8 mouse cellular contexts compared by ENCODE assay signal in genomic region chr3:55461685-55462655, GRCm38 (mm10). TPM values are rescaled to one million over a fixed set of nuclear protein-coding genes. Genes with fewer than 3 reads are reported as not detected.
DNase-seq lines count a peak whose midpoint lies in the region; ATAC-seq and TF ChIP-seq lines count a peak whose summit lies in the region.
"Had no signal": no experiment of that assay in that cellular context is flagged by ENCODE, and none has a peak within 500 bp of the region (broad histone marks: within the 10 kb centered on the region; RNA-seq: fewer than 3 reads in every experiment).

No protein-coding gene starts in this region.

- no peak overlapping the region for H3K27ac ChIP-seq in testis, adult 2 months (ENCODE audit: control insufficient read depth, insufficient read depth, low read depth, low read length)
- peak overlapping the region; percentile 78 for H3K27ac ChIP-seq in forebrain, embryonic 15.5 days (replicated peaks)
- peak overlapping the region; percentile 85 for H3K27ac ChIP-seq in midbrain, embryonic 14.5 days (replicated peaks; ENCODE audit: low read depth, low read length)

- H3K36me3 ChIP-seq in testis, adult 2 months (ENCODE audit: control insufficient read depth, insufficient read depth, low read length), result no peaks in the 10 kb centered on the region
- peaks cover 9% of the 10 kb centered on the region; the same call in 1 of the 2 replicates for H3K36me3 ChIP-seq in forebrain, embryonic 15.5 days
- H3K36me3 ChIP-seq in midbrain, embryonic 14.5 days (ENCODE audit: control insufficient read depth, insufficient read depth, low read length), result no peaks in the 10 kb centered on the region

- no peak for DNase-seq in testis, postnatal 14 days (ENCODE audit: low spot score)
- peak; percentile 86 for DNase-seq in cerebellum, adult 11-12 months
- peak; percentile 87 to 90 for DNase-seq in layer of hippocampus, adult 18-20 months (ENCODE audit: low spot score in 2 of 2)
- DNase-seq in midbrain, embryonic 14.5 days, result peak; percentile 90
- peak; percentile 27 for DNase-seq in thymus, postnatal 0 days (ENCODE audit: low spot score)

- H3K9me3 ChIP-seq in forebrain, embryonic 15.5 days, result 0 out of 2 replicates have a peak, but pooled peaks cover 2% of the 10 kb centered on the region
- no peaks in the 10 kb centered on the region for H3K9me3 ChIP-seq in midbrain, embryonic 14.5 days (ENCODE audit: control insufficient read depth, low read length)

- no peaks in the 10 kb centered on the region for H3K27me3 ChIP-seq in testis, adult 2 months (ENCODE audit: control insufficient read depth, insufficient read depth, low read length)
- H3K27me3 ChIP-seq in forebrain, embryonic 15.5 days, result no peaks in the 10 kb centered on the region
- H3K27me3 ChIP-seq in midbrain, embryonic 14.5 days (ENCODE audit: control insufficient read depth, insufficient read depth, low read length), result no peaks in the 10 kb centered on the region

- H3K4me2 ChIP-seq in forebrain, embryonic 15.5 days (replicated peaks), result peak overlapping the region; percentile 50
- peak overlapping the region; percentile 57 for H3K4me2 ChIP-seq in midbrain, embryonic 14.5 days (ENCODE audit: low read length)

- peak overlapping the region; percentile 45 for H3K4me3 ChIP-seq in testis, adult 2 months (ENCODE audit: control insufficient read depth, low read depth, low read length)
- H3K4me3 ChIP-seq in forebrain, embryonic 15.5 days, result peak overlapping the region; percentile 27
- peak overlapping the region; percentile 25 for H3K4me3 ChIP-seq in midbrain, embryonic 14.5 days (replicated peaks; ENCODE audit: low read depth, low read length)

- peak; percentile 95 for ATAC-seq in forebrain, embryonic 15.5 days (replicated peaks)
- peak; percentile 93 for ATAC-seq in midbrain, embryonic 14.5 days (ENCODE audit: low FRiP score, low TSS enrichment)

- WGBS in forebrain, embryonic 15.5 days, result 2% methylated on average over 17 of the region's 17 CpGs
- 0% methylated on average over 17 of the region's 17 CpGs for WGBS in midbrain, embryonic 14.5 days

- no peak for TF ChIP-seq POLR2A in testis, adult 2 months (IDR thresholded peaks at IDR 0.05; ENCODE audit: control insufficient read depth, low read depth, low read length)

- peaks cover 4% of the 10 kb centered on the region for H3K4me1 ChIP-seq in testis, adult 2 months (ENCODE audit: control insufficient read depth, insufficient read depth, low read length)
- H3K4me1 ChIP-seq in forebrain, embryonic 15.5 days, result peaks cover 33% of the 10 kb centered on the region
- H3K4me1 ChIP-seq in midbrain, embryonic 14.5 days (ENCODE audit: control insufficient read depth, insufficient read depth, low read length), result peaks cover 38% of the 10 kb centered on the region

- peak overlapping the region; percentile 37 for H3K9ac ChIP-seq in forebrain, embryonic 15.5 days (replicated peaks)
- H3K9ac ChIP-seq in midbrain, embryonic 14.5 days (replicated peaks; ENCODE audit: low read length), result peak overlapping the region; percentile 39

- TF ChIP-seq CTCF in testis, adult 2 months (IDR thresholded peaks at IDR 0.05; ENCODE audit: control insufficient read depth, insufficient read depth, insufficient replicate concordance, low read depth, low read length), result no peak

RNA-seq across cellular contexts. Expression of gene Gm21954, which starts 10.0 kb away (rescaled TPM):
- not detected in 2 replicates for polyA plus RNA-seq in testis, adult 2 months (2012; rRNA removed)
- not detected in 2 replicates for polyA plus RNA-seq in forebrain, embryonic 15.5 days (2015; fragmentation: Nextera tagmentation; extraction: Ambion mirVana)
- not detected for total RNA-seq in layer of hippocampus, adult 18-20 months (2021)
- polyA plus RNA-seq in midbrain, embryonic 14.5 days (2014; fragmentation: Nextera tagmentation; extraction: Ambion mirVana), result not detected in 2 replicates
- not detected in 2 replicates for polyA plus RNA-seq in thymus, postnatal 0 days (2015; fragmentation: Nextera tagmentation; extraction: Ambion mirVana)
- total RNA-seq: heart, postnatal 14 days had no signal
